Mouse (Mus musculus) liver, adult 2 months (tissue): Measurements from ENCODE around the gene Proca1. TPM values are rescaled to one million over a fixed set of nuclear protein-coding genes. Genes with fewer than 3 reads are reported as not detected.

Experiments used
- DNase-seq: peaks from one replicate; pipeline ENCODE4 v3.0.0-alpha.2; 2011; ENCODE audit warnings: low read depth, low spot score; ENCODE audit errors: extremely low read depth
- H3K27ac ChIP-seq: fragments of 200-500 bp; replicated peaks from 2 replicates; pipeline ENCODE4 v1.5.1; 2012; ENCODE audit warnings: low read depth, mild to moderate bottlenecking, control low read depth, inconsistent platforms, low read length; ENCODE audit not compliant: insufficient read depth
- H3K27me3 ChIP-seq: fragments of 200-500 bp; 2 replicates; pipeline ENCODE4 v1.6.1; 2012; ENCODE audit warnings: mild to moderate bottlenecking, moderate library complexity, low read length, inconsistent platforms; ENCODE audit not compliant: control insufficient read depth, insufficient read depth
- H3K36me3 ChIP-seq: fragments of 200-500 bp; 2 replicates; pipeline ENCODE4 v1.6.1; 2012; ENCODE audit warnings: low read length, inconsistent platforms; ENCODE audit not compliant: control insufficient read depth, insufficient read depth
- H3K4me1 ChIP-seq: fragments of 200-500 bp; 2 replicates; pipeline ENCODE4 v1.6.1; 2011; ENCODE audit warnings: low read length; ENCODE audit not compliant: control insufficient read depth, insufficient read depth
- H3K4me3 ChIP-seq: fragments of 200-500 bp; 2 replicates; pipeline ENCODE4 v1.5.1; 2011; ENCODE audit warnings: low read depth, mild to moderate bottlenecking, control low read depth, low read length, moderate library complexity; ENCODE audit not compliant: insufficient read depth
- H3K79me2 ChIP-seq: fragments of 200-500 bp; 2 replicates; pipeline ENCODE4 v1.6.1; 2012; ENCODE audit warnings: inconsistent platforms, mild to moderate bottlenecking, low read length, moderate library complexity; ENCODE audit not compliant: control insufficient read depth, insufficient read depth
- H3K9ac ChIP-seq: fragments of 200-500 bp; 2 replicates; pipeline ENCODE4 v1.6.1; 2012; ENCODE audit warnings: low read depth, mild to moderate bottlenecking, control low read depth, inconsistent platforms, low read length
- CTCF ChIP-seq: fragments of 200-500 bp; IDR thresholded peaks from 2 replicates; pipeline ENCODE4 v1.5.1; 2011; ENCODE audit warnings: low read depth, low read length, control low read depth
- POLR2A ChIP-seq: fragments of 200-500 bp; IDR thresholded peaks from 2 replicates; pipeline ENCODE4 v1.6.1; 2011; ENCODE audit warnings: low read length, control low read depth; ENCODE audit not compliant: insufficient read depth; ENCODE audit errors: extremely low read depth
- WGBS: fragments of 180-500 bp; shearing (Covaris S2); methylation state at CpG from one replicate; pipeline ENCODE4 v1.1.7; 2018; 5-methylcytosine and 5-hydroxymethylcytosine counted together
- polyA plus RNA-seq: library from polyadenylated mRNA; depleted of rRNA; stranded (reverse); fragments of >200 nt; gene quantifications from 2 replicates; pipeline ENCODE4 v1.2.3, GENCODE M21; 2012
- total RNA-seq: library from RNA; depleted of rRNA; stranded (reverse); fragments of >200 nt; gene quantifications from 2 replicates; pipeline ENCODE4 v1.2.3, GENCODE M21; 2014

Gene Proca1
- total and polyA plus RNA-seq, 2 experiments: 0.24 to 0.55 TPM

GRCm38 (mm10) chr11:78160171-78160570, 33.0 kb upstream of the Proca1 start:
- TF ChIP-seq POLR2A (no peak), CTCF (no peak)
- no peak overlapping the region for H3K9ac ChIP-seq
- no peak overlapping the region for H3K27ac ChIP-seq
- no peak overlapping the region for H3K4me3 ChIP-seq
- H3K79me2 ChIP-seq: peaks cover 40% of the 10 kb centered on the region; the same call in 1 of the 2 replicates
- peaks cover 18% of the 10 kb centered on the region for H3K4me1 ChIP-seq
- H3K27me3 ChIP-seq: no peaks in the 10 kb centered on the region
- WGBS: 86% methylated on average over 18 of the region's 18 CpGs
- no peak for DNase-seq
- H3K36me3 ChIP-seq: peaks cover 8% of the 10 kb centered on the region

- 85% methylated on average over 3 of the region's 3 CpGs for WGBS
- H3K27me3 ChIP-seq: no peaks in the 10 kb centered on the region
- peaks cover 8% of the 10 kb centered on the region for H3K36me3 ChIP-seq
- H3K9ac ChIP-seq: no peak overlapping the region
- H3K4me3 ChIP-seq: no peak overlapping the region
- peaks cover 41% of the 10 kb centered on the region; the same call in 1 of the 2 replicates for H3K79me2 ChIP-seq
- H3K27ac ChIP-seq: no peak overlapping the region
- H3K4me1 ChIP-seq: peaks cover 18% of the 10 kb centered on the region
- DNase-seq: no peak
- TF ChIP-seq POLR2A: no peak
- no peak for TF ChIP-seq CTCF
Measured at GRCm38 (mm10) chr11:78160675-78161074, 32.5 kb upstream of the Proca1 start.

GRCm38 (mm10) chr11:78161169-78161568, 32.0 kb upstream of the Proca1 start:
- peaks cover 8% of the 10 kb centered on the region for H3K36me3 ChIP-seq
- H3K79me2 ChIP-seq: peaks cover 41% of the 10 kb centered on the region; the same call in 1 of the 2 replicates
- peaks cover 20% of the 10 kb centered on the region for H3K4me1 ChIP-seq
- no peak overlapping the region for H3K27ac ChIP-seq
- DNase-seq: no peak
- H3K9ac ChIP-seq: no peak overlapping the region
- no peak overlapping the region for H3K4me3 ChIP-seq
- H3K27me3 ChIP-seq: no peaks in the 10 kb centered on the region
- TF ChIP-seq POLR2A (no peak), CTCF (no peak)
- 93% methylated on average over 14 of the region's 14 CpGs for WGBS

- no peak for TF ChIP-seq POLR2A
- no peak for TF ChIP-seq CTCF
- Histone ChIP-seq H3K27ac (0 out of 2 replicates have a peak overlapping the region, but pooled peaks have one; percentile 23), H3K36me3 (peaks cover 8% of the 10 kb centered on the region), H3K4me1 (peaks cover 23% of the 10 kb centered on the region), H3K9ac (peak overlapping the region; percentile 16; the same call in 1 of the 2 replicates), H3K79me2 (peaks cover 41% of the 10 kb centered on the region; the same call in 1 of the 2 replicates), H3K27me3 (no peaks in the 10 kb centered on the region), H3K4me3 (no peak overlapping the region)
- DNase-seq: no peak
- 45% methylated on average over 4 of the region's 4 CpGs for WGBS
Measured at GRCm38 (mm10) chr11:78161968-78162367, 31.2 kb upstream of the Proca1 start.

GRCm38 (mm10) chr11:78162504-78162903, 30.7 kb upstream of the Proca1 start:
- no peak for TF ChIP-seq CTCF
- no peak for TF ChIP-seq POLR2A
- H3K9ac ChIP-seq: peak overlapping the region; percentile 16; the same call in 1 of the 2 replicates
- H3K4me1 ChIP-seq: peaks cover 23% of the 10 kb centered on the region
- peak overlapping the region; percentile 98 for H3K27ac ChIP-seq
- no peaks in the 10 kb centered on the region for H3K27me3 ChIP-seq
- peaks cover 8% of the 10 kb centered on the region for H3K36me3 ChIP-seq
- WGBS: 29% methylated on average over 6 of the region's 6 CpGs
- H3K4me3 ChIP-seq: no peak overlapping the region
- peaks cover 41% of the 10 kb centered on the region; the same call in 1 of the 2 replicates for H3K79me2 ChIP-seq
- DNase-seq: peak; percentile 72

GRCm38 (mm10) chr11:78163045-78163444, 30.1 kb upstream of the Proca1 start:
- no peak for DNase-seq
- 75% methylated on average over 2 of the region's 2 CpGs for WGBS
- Histone ChIP-seq H3K27me3 (no peaks in the 10 kb centered on the region), H3K9ac (peak overlapping the region; percentile 98), H3K36me3 (peaks cover 8% of the 10 kb centered on the region), H3K27ac (peak overlapping the region; percentile 98; the same call in 1 of the 2 replicates), H3K4me3 (no peak overlapping the region), H3K79me2 (peaks cover 41% of the 10 kb centered on the region; the same call in 1 of the 2 replicates), H3K4me1 (peaks cover 23% of the 10 kb centered on the region)
- TF ChIP-seq POLR2A: no peak
- no peak for TF ChIP-seq CTCF
